Mouse (Mus musculus) neutrophil, adult 83 days (primary cell): ENCODE data around the gene Inpp5a. TPM values are rescaled to one million over a fixed set of nuclear protein-coding genes. Genes with fewer than 3 reads are reported as not detected.

Experiments used
- total RNA-seq, 2 experiments: library from RNA; stranded (reverse); gene quantifications; one replicate each; pipeline ENCODE4 v1.2.4; 2023

The Inpp5a gene
- 10 to 100 TPM; 36.5 to 41.5 TPM for total RNA-seq

DNA sequence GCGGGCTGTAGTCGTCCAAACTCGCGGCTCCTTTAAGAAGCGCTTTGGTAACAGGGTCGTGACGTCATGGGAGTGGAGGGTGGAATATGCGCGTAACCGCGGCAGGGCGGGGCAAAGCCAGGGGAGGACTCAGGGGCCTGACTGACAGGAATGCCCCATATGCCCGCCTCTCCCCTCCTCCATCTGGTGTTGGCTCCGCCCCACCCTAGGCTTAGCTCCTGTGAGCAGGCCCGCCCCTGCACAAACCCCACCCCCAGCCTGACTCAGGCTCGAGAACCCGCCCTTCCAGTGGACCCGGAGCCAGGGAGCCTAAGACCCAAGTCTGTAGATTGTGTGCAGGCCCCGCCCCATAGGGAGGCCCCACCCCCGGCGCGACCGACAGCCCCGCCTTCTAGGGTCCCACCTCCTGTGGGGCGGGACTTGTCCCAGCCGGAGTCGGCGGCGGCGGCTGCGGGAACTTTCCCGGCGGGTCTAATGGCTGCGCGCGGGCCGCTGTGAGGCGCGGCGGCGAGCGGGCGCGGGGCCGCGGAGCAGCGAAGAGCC, at the start of gene Inpp5a:
Gene Inpp5a (plus strand): TSS at position 440 of the 543 bp plus-strand sequence.

DNA sequence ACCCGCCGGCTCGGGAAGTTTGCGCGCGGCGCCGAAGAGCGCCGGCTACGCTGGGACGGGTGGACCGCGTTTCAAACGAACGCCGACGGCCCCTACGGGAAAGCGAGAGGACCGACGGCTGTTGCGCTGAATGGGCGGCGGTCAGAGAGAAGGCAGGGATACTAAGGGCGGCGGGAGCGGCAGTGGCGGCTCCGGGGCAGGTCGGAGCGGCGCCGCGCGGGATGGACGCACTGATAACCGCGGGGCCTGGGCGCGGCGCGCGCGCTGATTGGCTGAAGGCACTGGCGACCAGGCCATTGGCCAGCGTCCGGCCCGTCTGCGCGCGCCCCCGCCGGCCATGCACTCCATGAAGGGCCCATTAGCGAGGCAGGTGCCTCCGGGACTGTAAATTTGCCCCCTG, 193.7 kb downstream of the Inpp5a start, which contains the start of gene Nkx6-2:
Gene Nkx6-2 (minus strand): TSS at position 203 of the 400 bp plus-strand sequence.

Other genes with a start within 250 kb of the Inpp5a start
- 1 to 10 TPM; 4.3 to 5.4 TPM for gene Lrrc27, start 176.1 kb upstream of the Inpp5a start, total RNA-seq
- gene Stk32c, start 175.8 kb upstream of the Inpp5a start, total RNA-seq = not detected
- 1 to 10 TPM; 4.3 to 5.2 TPM for gene Pwwp2b, start 140.6 kb upstream of the Inpp5a start, total RNA-seq
- not detected for gene Nkx6-2, start 193.7 kb downstream of the Inpp5a start, total RNA-seq